Mouse (Mus musculus) stomach, embryonic 15.5 days (tissue): ENCODE measurements around the gene Ldlrap1. TPM values are rescaled to one million over a fixed set of nuclear protein-coding genes. Genes with fewer than 3 reads are reported as not detected.

ENCODE experiments used
- ATAC-seq: fragments of 200-750 bp; cut with Nextera tagmentation; 2 replicates; pipeline ENCODE4 v1.8.0; 2017; ENCODE audit warnings: low read depth, moderate number of reproducible peaks, moderate TSS enrichment; ENCODE audit not compliant: insufficient read depth, low FRiP score
- H3K27ac ChIP-seq: fragments of 300-500 bp; sonication (generic); 2 replicates; pipeline ENCODE4 v1.5.1; 2015; ENCODE audit warnings: mild to moderate bottlenecking, inconsistent platforms
- H3K27me3 ChIP-seq: fragments of 300-500 bp; sonication (generic); replicated peaks from 2 replicates; pipeline ENCODE4 v1.6.1; 2015; ENCODE audit warnings: inconsistent platforms
- H3K36me3 ChIP-seq: fragments of 300-500 bp; sonication (generic); 2 replicates; pipeline ENCODE4 v1.6.1; 2015; ENCODE audit warnings: inconsistent platforms
- H3K4me1 ChIP-seq: fragments of 300-500 bp; sonication (generic); 2 replicates; pipeline ENCODE4 v1.6.1; 2015; ENCODE audit warnings: inconsistent platforms
- H3K4me2 ChIP-seq: fragments of 300-500 bp; sonication (generic); 2 replicates; pipeline ENCODE4 v1.6.1; 2015; ENCODE audit warnings: mild to moderate bottlenecking, inconsistent platforms
- H3K4me3 ChIP-seq: fragments of 300-500 bp; sonication (generic); replicated peaks from 2 replicates; pipeline ENCODE4 v1.5.1; 2015; ENCODE audit warnings: inconsistent platforms
- H3K9ac ChIP-seq: fragments of 300-500 bp; sonication (generic); 2 replicates; pipeline ENCODE4 v1.6.1; 2015; ENCODE audit warnings: inconsistent platforms
- H3K9me3 ChIP-seq: fragments of 300-500 bp; sonication (generic); 2 replicates; pipeline ENCODE4 v1.6.1; 2016; ENCODE audit warnings: inconsistent platforms
- WGBS: fragments of 180-500 bp; shearing (Covaris S2); methylation state at CpG from one replicate; pipeline ENCODE4 v1.1.7; 2015; 5-methylcytosine and 5-hydroxymethylcytosine counted together
- polyA plus RNA-seq: library from polyadenylated mRNA; unstranded; fragments of >200 nt; fragmentation: Nextera tagmentation; extraction: Ambion mirVana; gene quantifications from 2 replicates; pipeline ENCODE4 v1.2.1, GENCODE M21; 2015

The Ldlrap1 gene
- polyA plus RNA-seq, 1 experiment from 2014 or later, result 20.8 TPM

DNA sequence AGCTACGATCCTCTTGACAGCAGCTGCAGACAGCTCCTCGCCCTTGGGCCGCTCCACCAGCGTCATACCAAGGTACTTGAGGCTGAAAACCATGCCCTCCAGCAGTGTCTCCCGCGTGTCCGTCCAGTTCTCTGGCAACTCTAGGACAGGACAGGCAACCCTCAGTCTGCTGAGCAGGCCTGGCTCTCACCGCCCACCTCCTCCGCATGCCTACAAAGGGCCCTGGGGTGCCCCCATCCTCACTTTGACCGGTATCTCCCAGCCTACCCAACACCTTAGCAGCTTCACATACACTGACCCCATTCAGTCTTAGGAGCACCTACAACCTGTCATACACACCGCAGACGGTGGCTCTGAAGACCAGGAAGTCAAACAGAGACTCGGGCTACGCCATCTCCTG is 8.9 kb downstream of the Ldlrap1 start:
- H3K9me3 ChIP-seq, result no peaks in the 10 kb centered on the region
- H3K36me3 ChIP-seq, result no peaks in the 10 kb centered on the region
- no peak overlapping the region for H3K9ac ChIP-seq
- ATAC-seq, result no peak
- peaks cover 54% of the 10 kb centered on the region for H3K4me1 ChIP-seq
- H3K4me2 ChIP-seq, result no peak overlapping the region
- H3K4me3 ChIP-seq, result no peak overlapping the region
- WGBS, result 93% methylated on average over 14 of the region's 14 CpGs
- no peak overlapping the region for H3K27ac ChIP-seq
- H3K27me3 ChIP-seq, result no peaks in the 10 kb centered on the region

DNA sequence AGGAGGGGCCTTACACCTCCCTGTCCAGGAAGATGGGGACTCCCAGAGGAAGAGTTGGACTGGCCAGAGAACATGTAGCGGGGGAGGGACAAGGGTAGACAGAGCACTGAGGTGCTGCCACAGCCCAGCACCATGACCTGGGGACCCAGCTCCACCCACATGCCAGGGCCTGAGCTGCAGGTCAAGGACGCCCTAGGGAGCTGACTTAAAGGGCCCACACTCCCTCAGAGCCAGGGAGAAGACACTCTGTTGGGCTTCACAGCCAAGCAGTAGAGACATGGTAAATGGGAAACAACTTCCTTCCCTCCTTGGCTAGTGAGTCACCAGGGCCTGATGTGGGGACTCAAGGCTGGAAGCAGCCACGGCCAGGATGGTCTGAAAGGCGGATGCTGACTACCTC is 9.5 kb downstream of the Ldlrap1 start:
- no peak overlapping the region for H3K4me3 ChIP-seq
- H3K9me3 ChIP-seq, result no peaks in the 10 kb centered on the region
- no peaks in the 10 kb centered on the region for H3K27me3 ChIP-seq
- ATAC-seq, result no peak
- 88% methylated on average over 4 of the region's 4 CpGs for WGBS
- H3K36me3 ChIP-seq, result no peaks in the 10 kb centered on the region
- peaks cover 55% of the 10 kb centered on the region for H3K4me1 ChIP-seq
- no peak overlapping the region for H3K27ac ChIP-seq
- H3K4me2 ChIP-seq, result no peak overlapping the region
- no peak overlapping the region for H3K9ac ChIP-seq

DNA sequence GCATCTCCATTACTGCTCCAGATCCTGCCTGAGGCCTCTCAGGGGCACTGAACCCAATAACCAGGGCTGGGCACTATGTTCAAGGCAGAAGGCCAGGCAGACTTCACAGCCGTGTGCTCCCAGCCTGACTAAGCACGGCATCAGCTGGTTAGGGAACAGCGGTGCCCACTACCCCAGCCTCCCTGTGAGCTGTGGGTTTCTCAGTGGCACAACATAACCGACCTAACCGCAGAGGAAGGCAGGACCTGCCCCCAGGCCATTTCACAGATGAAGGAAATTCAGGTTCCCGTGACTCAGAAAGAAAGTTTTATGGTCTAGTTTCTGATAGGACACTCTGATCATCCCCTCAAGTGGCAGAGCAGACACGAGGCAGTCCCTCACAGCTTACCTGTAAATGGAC is 10.9 kb downstream of the Ldlrap1 start:
- peaks cover 53% of the 10 kb centered on the region for H3K4me1 ChIP-seq
- H3K9ac ChIP-seq, result no peak overlapping the region
- no peak overlapping the region for H3K27ac ChIP-seq
- H3K36me3 ChIP-seq, result no peaks in the 10 kb centered on the region
- ATAC-seq, result no peak
- no peak overlapping the region for H3K4me2 ChIP-seq
- WGBS, result 79% methylated on average over 7 of the region's 7 CpGs
- H3K4me3 ChIP-seq, result no peak overlapping the region
- H3K27me3 ChIP-seq, result no peaks in the 10 kb centered on the region
- no peaks in the 10 kb centered on the region for H3K9me3 ChIP-seq

DNA sequence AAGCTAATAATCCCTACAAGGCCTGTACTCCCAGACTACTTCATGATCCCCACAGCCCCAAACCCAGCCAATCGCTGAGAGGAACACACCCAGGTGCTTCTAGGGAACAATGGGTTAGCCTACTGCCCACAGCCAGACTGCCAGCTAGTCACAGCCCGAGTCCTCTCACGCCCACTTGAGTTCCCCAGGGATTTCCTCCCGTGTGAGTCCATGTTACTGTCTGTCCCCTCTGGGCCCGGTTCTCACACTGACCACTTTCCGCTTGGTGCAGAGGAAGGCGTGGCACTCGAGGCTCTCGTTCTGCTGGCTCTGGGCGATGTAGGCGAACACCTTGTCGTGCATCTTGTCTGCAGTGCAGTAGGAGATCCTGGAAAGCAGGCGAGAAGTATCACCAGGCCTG is 12.9 kb downstream of the Ldlrap1 start:
- H3K27ac ChIP-seq, result no peak overlapping the region
- H3K4me3 ChIP-seq, result no peak overlapping the region
- ATAC-seq, result no peak
- 79% methylated on average over 13 of the region's 13 CpGs for WGBS
- no peaks in the 10 kb centered on the region for H3K36me3 ChIP-seq
- H3K4me2 ChIP-seq, result no peak overlapping the region
- no peaks in the 10 kb centered on the region for H3K9me3 ChIP-seq
- no peak overlapping the region for H3K9ac ChIP-seq
- no peaks in the 10 kb centered on the region for H3K27me3 ChIP-seq
- H3K4me1 ChIP-seq, result peaks cover 45% of the 10 kb centered on the region

DNA sequence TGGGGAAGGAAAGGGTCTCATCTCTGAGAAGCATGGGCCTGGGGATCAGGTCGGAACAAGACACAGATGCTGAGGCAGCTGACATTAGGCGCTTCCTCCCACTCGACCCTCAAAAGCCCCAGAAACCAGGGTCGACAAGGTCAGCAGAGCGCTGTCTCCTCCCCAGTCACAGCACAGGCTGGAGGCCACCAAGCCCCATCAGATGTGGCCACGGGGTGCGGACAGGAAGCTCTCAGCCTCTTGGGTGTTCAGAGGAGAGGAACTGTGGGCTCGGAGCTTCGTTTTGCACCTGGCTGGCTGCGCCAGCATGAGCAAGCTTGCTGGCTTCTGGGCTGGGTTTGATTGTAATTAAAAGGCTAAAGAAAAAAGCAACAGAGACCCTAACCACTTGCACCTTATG is 13.5 kb downstream of the Ldlrap1 start:
- ATAC-seq, result no peak
- no peak overlapping the region for H3K9ac ChIP-seq
- H3K9me3 ChIP-seq, result no peaks in the 10 kb centered on the region
- peaks cover 43% of the 10 kb centered on the region for H3K4me1 ChIP-seq
- no peaks in the 10 kb centered on the region for H3K27me3 ChIP-seq
- H3K27ac ChIP-seq, result peak overlapping the region; percentile 27; the same call in 1 of the 2 replicates
- no peak overlapping the region for H3K4me3 ChIP-seq
- 50% methylated on average over 10 of the region's 10 CpGs for WGBS
- H3K4me2 ChIP-seq, result no peak overlapping the region
- no peaks in the 10 kb centered on the region; the same call in 1 of the 2 replicates for H3K36me3 ChIP-seq

DNA sequence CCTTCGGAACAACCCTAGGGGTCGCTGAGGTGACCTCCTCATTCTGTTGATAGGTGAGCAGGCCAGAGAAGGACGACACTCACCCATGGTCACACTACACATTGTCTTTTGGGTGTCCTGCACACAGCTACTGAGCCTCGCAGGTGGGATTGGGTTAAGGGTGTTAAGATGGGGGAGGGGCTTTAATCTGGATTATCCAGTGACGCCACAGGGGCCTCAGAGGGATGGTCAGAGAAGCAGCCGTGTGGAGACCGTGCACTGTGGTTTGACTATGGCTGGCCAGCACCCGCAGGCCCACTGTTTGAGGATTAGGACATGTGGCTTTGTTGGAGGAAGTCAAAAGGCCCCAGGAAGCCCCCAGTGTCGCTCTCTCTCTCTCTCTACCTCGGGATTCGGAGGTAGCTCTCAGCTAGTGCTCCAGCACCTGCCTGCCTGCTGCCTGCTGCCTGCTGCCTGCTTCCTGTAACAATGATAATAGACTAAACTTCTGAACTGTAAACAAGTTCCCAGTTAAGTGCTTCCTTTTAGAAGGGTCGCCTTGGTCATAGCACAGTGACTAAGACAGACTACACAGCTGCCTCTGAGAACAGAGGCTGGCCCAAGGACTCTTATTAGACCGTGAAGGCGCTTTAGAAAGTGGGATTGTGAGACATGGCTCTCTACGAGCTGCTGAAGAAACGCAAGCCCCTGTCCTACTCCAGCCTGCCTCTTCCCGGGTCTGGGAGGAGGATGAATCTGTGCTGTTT is 14.1 kb downstream of the Ldlrap1 start:
- H3K27me3 ChIP-seq, result no peaks in the 10 kb centered on the region
- peaks cover 38% of the 10 kb centered on the region for H3K4me1 ChIP-seq
- no peak overlapping the region for H3K4me2 ChIP-seq
- 37% methylated on average over 17 of the region's 17 CpGs for WGBS
- no peaks in the 10 kb centered on the region for H3K9me3 ChIP-seq
- peak overlapping the region; percentile 31; the same call in 1 of the 2 replicates for H3K27ac ChIP-seq
- no peak overlapping the region for H3K9ac ChIP-seq
- H3K4me3 ChIP-seq, result no peak overlapping the region
- ATAC-seq, result no peak
- H3K36me3 ChIP-seq, result peaks cover 2% of the 10 kb centered on the region; the same call in 1 of the 2 replicates

DNA sequence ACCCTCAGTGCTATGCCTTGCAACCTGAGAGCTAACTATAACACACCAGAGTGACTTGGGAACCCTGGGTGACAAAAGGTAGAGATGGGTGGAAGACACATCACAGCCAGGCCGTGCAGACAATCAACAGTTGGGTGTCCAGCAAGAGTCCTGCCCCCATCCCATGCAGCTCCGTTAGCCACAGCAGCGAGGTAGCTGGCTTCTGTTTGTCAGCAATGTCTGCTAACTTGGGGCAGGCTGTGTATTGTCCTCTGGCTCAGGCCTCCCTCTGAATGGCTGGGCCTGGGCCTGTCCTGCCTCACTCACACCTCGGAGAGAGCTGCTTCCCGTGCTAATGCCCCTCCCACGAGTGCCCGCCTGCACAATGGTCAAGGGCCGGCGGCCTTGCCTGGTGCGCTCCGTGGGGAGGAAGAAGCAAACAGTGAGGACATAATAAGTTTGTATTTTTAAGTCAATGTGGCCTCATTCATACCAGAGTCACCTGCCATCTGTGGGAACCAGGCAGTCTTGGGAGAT is 14.9 kb downstream of the Ldlrap1 start:
- Histone ChIP-seq H3K9me3 (no peaks in the 10 kb centered on the region), H3K4me3 (no peak overlapping the region), H3K4me1 (peaks cover 36% of the 10 kb centered on the region), H3K27me3 (no peaks in the 10 kb centered on the region), H3K36me3 (peaks cover 2% of the 10 kb centered on the region; the same call in 1 of the 2 replicates), H3K27ac (no peak overlapping the region), H3K4me2 (no peak overlapping the region), H3K9ac (no peak overlapping the region)
- no peak for ATAC-seq
- 69% methylated on average over 11 of the region's 11 CpGs for WGBS

DNA sequence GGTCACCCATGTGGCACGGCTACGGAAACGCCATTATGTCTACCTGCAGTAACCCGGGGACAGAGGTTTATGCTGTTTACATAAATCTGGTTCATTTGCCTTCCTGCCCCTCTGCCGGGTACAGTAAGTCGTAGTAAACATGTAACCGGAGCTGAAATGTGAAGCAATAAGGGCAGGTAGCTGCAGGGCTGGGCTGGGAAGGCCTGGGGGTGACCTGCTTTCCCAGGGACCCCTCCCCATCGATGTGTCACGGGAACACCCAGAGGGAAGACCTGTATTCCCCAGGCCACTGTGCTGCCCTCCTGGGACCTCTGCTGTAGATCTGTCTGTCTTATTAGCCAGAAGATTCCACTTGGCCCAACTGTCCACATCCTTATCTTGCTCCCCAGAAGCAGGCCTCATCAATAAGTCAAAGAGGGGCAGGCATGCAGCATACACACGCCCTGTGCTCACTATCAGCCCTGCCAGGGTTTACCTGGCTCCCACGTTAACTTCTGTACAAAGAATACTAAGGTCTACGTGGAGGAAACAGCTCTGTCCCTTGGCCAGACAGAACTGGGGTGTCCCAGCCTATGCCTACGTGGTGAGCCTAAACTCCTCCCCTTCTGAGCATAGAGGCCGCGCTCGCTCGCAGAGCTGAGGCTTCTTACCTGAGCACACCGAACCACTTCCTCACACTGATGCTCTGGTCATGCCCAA is 16.0 kb downstream of the Ldlrap1 start:
- WGBS, result 64% methylated on average over 18 of the region's 18 CpGs
- no peak overlapping the region for H3K4me2 ChIP-seq
- peak; percentile 60; the same call in 1 of the 2 replicates for ATAC-seq
- peaks cover 7% of the 10 kb centered on the region for H3K36me3 ChIP-seq
- no peaks in the 10 kb centered on the region for H3K9me3 ChIP-seq
- peaks cover 36% of the 10 kb centered on the region for H3K4me1 ChIP-seq
- no peak overlapping the region; the same call in 1 of the 2 replicates for H3K27ac ChIP-seq
- H3K9ac ChIP-seq, result no peak overlapping the region
- no peak overlapping the region for H3K4me3 ChIP-seq
- no peaks in the 10 kb centered on the region for H3K27me3 ChIP-seq

DNA sequence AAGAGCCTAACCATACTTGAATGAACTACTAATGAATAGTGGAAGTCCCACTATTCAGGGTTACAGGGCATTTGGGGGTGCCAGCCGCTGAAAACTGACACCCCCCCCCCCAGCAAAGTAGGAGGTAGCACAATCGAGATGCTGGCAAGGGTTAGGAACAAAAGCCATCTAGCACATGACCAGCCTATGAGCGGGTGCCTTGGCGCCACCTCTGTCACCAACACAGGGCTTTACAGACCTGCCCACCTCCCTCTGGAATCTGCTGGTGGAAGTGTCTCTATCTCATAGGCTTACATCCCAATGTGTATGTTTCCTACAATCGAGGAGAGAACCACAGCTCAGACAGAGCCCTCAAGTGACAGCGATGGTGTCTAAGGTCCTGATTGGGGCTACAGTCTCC is 17.0 kb downstream of the Ldlrap1 start:
- peak overlapping the region; percentile 3; the same call in 1 of the 2 replicates for H3K27ac ChIP-seq
- no peaks in the 10 kb centered on the region for H3K9me3 ChIP-seq
- WGBS, result 80% methylated on average over 6 of the region's 6 CpGs
- no peak overlapping the region for H3K9ac ChIP-seq
- peaks cover 9% of the 10 kb centered on the region for H3K36me3 ChIP-seq
- no peaks in the 10 kb centered on the region for H3K27me3 ChIP-seq
- H3K4me1 ChIP-seq, result peaks cover 36% of the 10 kb centered on the region
- H3K4me3 ChIP-seq, result no peak overlapping the region
- no peak overlapping the region for H3K4me2 ChIP-seq
- no peak for ATAC-seq

DNA sequence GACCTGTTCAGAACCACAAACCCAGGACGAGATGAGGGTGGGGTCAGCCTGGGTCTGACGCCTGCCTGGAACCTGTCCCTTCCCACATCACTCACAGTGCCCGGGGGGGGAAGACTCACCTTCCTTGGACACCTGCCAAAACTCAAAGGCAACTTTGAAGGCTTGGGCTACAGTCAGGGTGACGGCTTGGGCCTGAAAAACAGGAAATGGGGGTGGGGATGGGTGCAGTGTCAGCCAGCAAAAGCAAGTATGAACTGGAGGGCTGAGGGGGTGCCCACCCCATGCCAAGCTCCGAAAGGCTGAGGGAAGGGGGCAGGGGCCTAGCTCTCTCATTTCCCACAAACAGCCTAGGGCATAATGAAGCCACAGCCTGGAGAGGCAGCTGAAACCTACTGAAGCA is 17.6 kb downstream of the Ldlrap1 start:
- Histone ChIP-seq H3K27ac (peak overlapping the region; percentile 72), H3K4me1 (peaks cover 36% of the 10 kb centered on the region), H3K4me3 (no peak overlapping the region), H3K4me2 (no peak overlapping the region), H3K27me3 (no peaks in the 10 kb centered on the region), H3K36me3 (peaks cover 9% of the 10 kb centered on the region), H3K9me3 (no peaks in the 10 kb centered on the region), H3K9ac (no peak overlapping the region)
- WGBS, result 44% methylated on average over 5 of the region's 5 CpGs
- ATAC-seq, result no peak; the same call in 1 of the 2 replicates

DNA sequence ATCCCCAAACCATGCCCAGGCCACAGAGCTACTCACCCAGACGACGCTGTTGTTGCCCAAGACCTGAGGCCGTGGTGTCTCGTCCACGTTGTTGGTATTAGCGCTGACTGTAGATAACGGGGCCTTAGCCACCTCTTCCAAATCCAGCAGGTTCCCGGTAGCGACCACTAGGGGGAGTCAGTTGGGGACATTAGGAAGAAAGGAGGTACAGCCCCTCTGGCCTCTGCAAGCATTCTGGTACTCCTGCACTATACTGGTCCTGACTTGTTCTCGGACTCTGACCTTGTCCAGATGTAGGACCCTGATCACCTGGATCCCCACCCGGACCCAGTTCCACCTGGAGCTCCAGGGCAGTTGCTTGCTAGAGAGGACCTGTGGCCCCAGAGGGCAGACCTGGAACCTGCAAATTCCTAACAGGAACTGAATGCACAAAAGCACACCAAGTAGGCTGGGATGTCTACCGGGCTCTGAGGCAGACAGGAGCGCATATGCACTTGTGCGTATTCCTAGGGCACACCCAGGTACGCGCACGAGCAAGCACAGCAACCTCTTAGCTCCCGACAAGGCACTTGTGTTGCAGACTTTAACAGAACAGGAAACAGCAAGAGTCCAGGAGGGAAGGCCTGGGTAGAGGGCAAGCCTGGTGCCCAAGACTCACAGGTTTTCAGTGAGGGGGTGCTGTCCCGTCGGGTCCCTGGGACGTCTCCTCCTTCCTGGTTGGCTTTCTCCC is 18.4 kb downstream of the Ldlrap1 start:
- H3K4me2 ChIP-seq, result no peak overlapping the region
- no peak overlapping the region for H3K4me3 ChIP-seq
- peak overlapping the region; percentile 72 for H3K27ac ChIP-seq
- peaks cover 30% of the 10 kb centered on the region for H3K4me1 ChIP-seq
- H3K9me3 ChIP-seq, result no peaks in the 10 kb centered on the region
- WGBS, result 66% methylated on average over 21 of the region's 21 CpGs
- no peak for ATAC-seq
- peaks cover 9% of the 10 kb centered on the region for H3K36me3 ChIP-seq
- H3K9ac ChIP-seq, result no peak overlapping the region
- H3K27me3 ChIP-seq, result no peaks in the 10 kb centered on the region
